Mouse (Mus musculus) erythroblast, embryonic 14.5 days (primary cell): Measurements from ENCODE around the gene Rpap3.

ENCODE experiments used
- GATA1 ChIP-seq: IDR thresholded peaks from 2 replicates; pipeline ENCODE4 v1.6.1; 2012; ENCODE audit warnings: low read length, inconsistent platforms, mixed read lengths
- TAL1 ChIP-seq: IDR thresholded peaks from 3 replicates; pipeline ENCODE4 v1.6.1; 2012; ENCODE audit warnings: low read length, inconsistent platforms, mixed read lengths

DNA sequence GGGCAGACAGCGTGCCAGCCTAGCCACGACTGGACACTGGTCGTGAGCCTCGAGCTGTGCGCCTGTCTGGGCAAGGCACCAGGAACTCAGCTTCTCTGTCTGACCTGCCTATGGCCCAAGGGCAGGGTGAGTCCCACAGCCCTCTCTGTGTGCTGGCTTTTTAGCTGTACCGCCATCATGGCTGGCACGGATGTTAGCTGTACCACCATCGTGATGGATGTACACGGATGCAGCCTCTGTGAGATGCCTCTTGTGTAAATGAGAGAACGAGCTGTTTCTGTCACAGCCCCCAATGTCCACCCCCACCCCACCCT, 39.2 kb downstream of the Rpap3 start:
- TF ChIP-seq GATA1 (no peak), TAL1 (no peak)
